Mouse (Mus musculus) hindlimb bud, embryonic 11.5 days (tissue): ENCODE results near the gene Pex5l.

Source experiments
- DNase-seq: peaks from one replicate; pipeline ENCODE4 v3.0.0-alpha.2; 2012; ENCODE audit warnings: low read depth, low spot score; ENCODE audit errors: extremely low spot score

Gene Pex5l

GRCm38 (mm10) chr3:33142901-33143461, at the start of gene Pex5l:
TSS of gene Pex5l (minus strand) at chr3:33143247.
- no peak for DNase-seq

- no peak for DNase-seq
Observed at GRCm38 (mm10) chr3:33165186-33165585, 22.1 kb upstream of the Pex5l start.

GRCm38 (mm10) chr3:33163821-33164220, 20.8 kb upstream of the Pex5l start:
- no peak for DNase-seq

GRCm38 (mm10) chr3:33143592-33143991, 545 bp upstream of the Pex5l start:
- DNase-seq, result no peak

GRCm38 (mm10) chr3:33142398-33142797, 649 bp downstream of the Pex5l start:
- DNase-seq, result no peak

- DNase-seq, result no peak
Observed at GRCm38 (mm10) chr3:33129944-33130343, 13.1 kb downstream of the Pex5l start.

- DNase-seq, result no peak
Observed at GRCm38 (mm10) chr3:33124796-33125195, 18.3 kb downstream of the Pex5l start.

- DNase-seq, result no peak
Observed at GRCm38 (mm10) chr3:33105785-33106184, 37.3 kb downstream of the Pex5l start.

GRCm38 (mm10) chr3:33103501-33103900, 39.5 kb downstream of the Pex5l start:
- DNase-seq, result no peak

GRCm38 (mm10) chr3:33098550-33099295, 44.3 kb downstream of the Pex5l start:
- no peak for DNase-seq

GRCm38 (mm10) chr3:33093646-33094045, 49.4 kb downstream of the Pex5l start:
- DNase-seq, result no peak

GRCm38 (mm10) chr3:33090001-33090400, 53.0 kb downstream of the Pex5l start:
- no peak for DNase-seq

- DNase-seq, result no peak
Observed at GRCm38 (mm10) chr3:33089470-33089869, 53.6 kb downstream of the Pex5l start.

- no peak for DNase-seq
Observed at GRCm38 (mm10) chr3:33088276-33088675, 54.8 kb downstream of the Pex5l start.

- DNase-seq, result no peak
Observed at GRCm38 (mm10) chr3:33082806-33083338, 60.2 kb downstream of the Pex5l start.

- DNase-seq, result no peak
Observed at GRCm38 (mm10) chr3:33081793-33082192, 61.3 kb downstream of the Pex5l start.

GRCm38 (mm10) chr3:33079658-33080057, 63.4 kb downstream of the Pex5l start:
- DNase-seq, result no peak

GRCm38 (mm10) chr3:33079171-33079570, 63.9 kb downstream of the Pex5l start:
- no peak for DNase-seq

GRCm38 (mm10) chr3:33075696-33076095, 67.4 kb downstream of the Pex5l start:
- DNase-seq, result no peak

GRCm38 (mm10) chr3:33074266-33074981, 68.6 kb downstream of the Pex5l start:
- DNase-seq, result no peak

GRCm38 (mm10) chr3:33073905-33074265, 69.2 kb downstream of the Pex5l start:
- DNase-seq, result no peak

- DNase-seq, result no peak
Observed at GRCm38 (mm10) chr3:33070771-33071170, 72.3 kb downstream of the Pex5l start.
